Mouse (Mus musculus) G1E (cell line): Measurements from ENCODE around the gene Cyren. TPM values are rescaled to one million over a fixed set of nuclear protein-coding genes. Genes with fewer than 3 reads are reported as not detected.

Experiments used
- ATAC-seq: 2 replicates; pipeline ENCODE4 v1.8.0; 2016; ENCODE audit warnings: mild to moderate bottlenecking; ENCODE audit not compliant: insufficient number of reproducible peaks, poor library complexity, low FRiP score, severe bottlenecking; ENCODE audit errors: extremely low read depth
- DNase-seq: peaks from one replicate; pipeline ENCODE4 v3.0.0; 2012; ENCODE audit warnings: low spot score
- H3K27me3 ChIP-seq: 2 replicates; pipeline ENCODE4 v1.6.1; 2012; ENCODE audit warnings: mild to moderate bottlenecking, low read length, inconsistent platforms; ENCODE audit not compliant: insufficient read depth
- H3K36me3 ChIP-seq: replicated peaks from 2 replicates; pipeline ENCODE3; 2012; ENCODE audit warnings: mild to moderate bottlenecking, inconsistent platforms
- H3K4me1 ChIP-seq: 2 replicates; pipeline ENCODE4 v1.6.1; 2012; ENCODE audit warnings: low read depth, low read length, inconsistent platforms, mixed read lengths; ENCODE audit not compliant: insufficient read depth
- H3K4me3 ChIP-seq: 2 replicates; pipeline ENCODE4 v1.5.1; 2012; ENCODE audit warnings: low read depth, mild to moderate bottlenecking, inconsistent platforms, low read length, moderate library complexity, mixed read lengths
- H3K9me3 ChIP-seq: replicated peaks from 2 replicates; pipeline ENCODE4 v1.6.1; 2012; ENCODE audit warnings: inconsistent platforms
- CTCF ChIP-seq: IDR thresholded peaks from 2 replicates; pipeline ENCODE4 v1.5.1; 2012; ENCODE audit warnings: low read depth, low read length, inconsistent platforms, mixed read lengths
- GATA1 ChIP-seq: IDR thresholded peaks from 2 replicates; pipeline ENCODE4 v1.6.1; 2012; ENCODE audit warnings: borderline replicate concordance, low read length, inconsistent platforms, mixed read lengths
- GATA2 ChIP-seq: IDR thresholded peaks from 2 replicates; pipeline ENCODE4 v1.6.1; 2012; ENCODE audit warnings: low read depth, low read length, inconsistent platforms, borderline replicate concordance
- POLR2AphosphoS5 ChIP-seq: IDR thresholded peaks from 2 replicates; pipeline ENCODE4 v1.6.1; 2012; ENCODE audit warnings: low read depth, low read length, inconsistent platforms; ENCODE audit not compliant: insufficient replicate concordance
- TAL1 ChIP-seq: conservative IDR thresholded peaks from 2 replicates; pipeline ENCODE4 v1.6.1; 2012; ENCODE audit warnings: low read depth, low read length, inconsistent platforms, mixed read lengths
- polyA plus RNA-seq: library from polyadenylated mRNA; stranded (reverse); fragments of >175 nt; gene quantifications from 2 replicates; pipeline ENCODE4 v1.2.3, GENCODE M21; 2012
- total RNA-seq, 2 experiments: library from RNA; stranded (forward) in 1 of 2; stranded (reverse) in 1 of 2; fragments of 200-1000 nt in 1 of 2; fragments of >200 nt in 1 of 2; fragmentation: Nextera tagmentation in 1 of 2; gene quantifications; 2 replicates each; pipeline ENCODE4 v1.2.3; 2014 to 2017

Gene Cyren
- total and polyA plus RNA-seq, 3 experiments: 8.1 to 20.1 (median 17.4) TPM

GRCm38 (mm10) chr6:34914462-34914861, 36.6 kb upstream of the Cyren start:
- ATAC-seq: no peak
- Histone ChIP-seq H3K4me1 (peaks cover 19% of the 10 kb centered on the region), H3K4me3 (no peak overlapping the region), H3K9me3 (no peaks in the 10 kb centered on the region), H3K36me3 (no peaks in the 10 kb centered on the region), H3K27me3 (peaks cover 14% of the 10 kb centered on the region)
- no peak for TF ChIP-seq GATA1
- TF ChIP-seq POLR2AphosphoS5: no peak
- TF ChIP-seq CTCF: no peak
- TF ChIP-seq TAL1: no peak
- no peak for TF ChIP-seq GATA2
- DNase-seq: no peak

GRCm38 (mm10) chr6:34913341-34914040, 35.6 kb upstream of the Cyren start:
- H3K27me3 ChIP-seq: peaks cover 6% of the 10 kb centered on the region; the same call in 1 of the 2 replicates
- H3K4me3 ChIP-seq: no peak overlapping the region
- no peak for DNase-seq
- H3K36me3 ChIP-seq: peaks cover 9% of the 10 kb centered on the region
- peaks cover 24% of the 10 kb centered on the region for H3K4me1 ChIP-seq
- TF ChIP-seq CTCF (no peak), GATA2 (no peak), TAL1 (no peak), GATA1 (no peak), POLR2AphosphoS5 (no peak)
- ATAC-seq: no peak
- H3K9me3 ChIP-seq: no peaks in the 10 kb centered on the region

GRCm38 (mm10) chr6:34910371-34911219, 32.7 kb upstream of the Cyren start, which contains the start of gene Wdr91:
Gene Wdr91 (minus strand): TSS chr6:34910876.
- ATAC-seq (peak; percentile 71), DNase-seq (peak; percentile 94)
- TF ChIP-seq GATA2 (no peak), TAL1 (no peak), CTCF (no peak), POLR2AphosphoS5 (no peak), GATA1 (no peak)
- Histone ChIP-seq H3K36me3 (peaks cover 37% of the 10 kb centered on the region), H3K9me3 (no peaks in the 10 kb centered on the region), H3K4me1 (peaks cover 38% of the 10 kb centered on the region), H3K4me3 (peak within 1 kb of the TSS; percentile 86), H3K27me3 (no peaks in the 10 kb centered on the region)

GRCm38 (mm10) chr6:34909631-34910345, 31.9 kb upstream of the Cyren start:
- DNase-seq (no peak), ATAC-seq (no peak)
- Histone ChIP-seq H3K27me3 (no peaks in the 10 kb centered on the region), H3K4me3 (peak overlapping the region; percentile 86), H3K9me3 (no peaks in the 10 kb centered on the region), H3K4me1 (peaks cover 38% of the 10 kb centered on the region), H3K36me3 (peaks cover 45% of the 10 kb centered on the region)
- no peak for TF ChIP-seq GATA2
- no peak for TF ChIP-seq CTCF
- TF ChIP-seq GATA1: no peak
- no peak for TF ChIP-seq POLR2AphosphoS5
- TF ChIP-seq TAL1: no peak

GRCm38 (mm10) chr6:34907696-34908260, 29.9 kb upstream of the Cyren start:
- ATAC-seq (no peak), DNase-seq (no peak)
- Histone ChIP-seq H3K36me3 (peaks cover 65% of the 10 kb centered on the region), H3K9me3 (no peaks in the 10 kb centered on the region), H3K27me3 (no peaks in the 10 kb centered on the region), H3K4me1 (peaks cover 46% of the 10 kb centered on the region), H3K4me3 (no peak overlapping the region)
- TF ChIP-seq TAL1 (no peak), GATA2 (no peak), GATA1 (no peak), CTCF (no peak), POLR2AphosphoS5 (no peak)
